Mouse (Mus musculus) embryonic facial prominence, embryonic 12.5 days (tissue): ENCODE results near the gene Egln1. TPM values are rescaled to one million over a fixed set of nuclear protein-coding genes. Genes with fewer than 3 reads are reported as not detected.

Source experiments
- ATAC-seq: fragments of 200-750 bp; cut with Nextera tagmentation; 2 replicates; pipeline ENCODE4 v1.8.0; 2017; ENCODE audit not compliant: insufficient number of reproducible peaks, insufficient read depth, low FRiP score, low TSS enrichment
- H3K27ac ChIP-seq: fragments of 300-500 bp; sonication (generic); 2 replicates; pipeline ENCODE4 v1.5.1; 2016; ENCODE audit warnings: mild to moderate bottlenecking
- H3K27me3 ChIP-seq: fragments of 300-500 bp; sonication (generic); 2 replicates; pipeline ENCODE4 v1.6.1; 2016; ENCODE audit warnings: mild to moderate bottlenecking, moderate library complexity
- H3K36me3 ChIP-seq: fragments of 300-500 bp; sonication (generic); 2 replicates; pipeline ENCODE4 v1.6.1; 2016; ENCODE audit warnings: mild to moderate bottlenecking
- H3K4me1 ChIP-seq: fragments of 300-500 bp; sonication (generic); 2 replicates; pipeline ENCODE4 v1.6.1; 2016
- H3K4me2 ChIP-seq: fragments of 300-500 bp; sonication (generic); replicated peaks from 2 replicates; pipeline ENCODE4 v1.6.1; 2016; ENCODE audit warnings: mild to moderate bottlenecking, moderate library complexity
- H3K4me3 ChIP-seq: fragments of 300-500 bp; sonication (generic); 2 replicates; pipeline ENCODE4 v1.5.1; 2016; ENCODE audit warnings: mild to moderate bottlenecking
- H3K9ac ChIP-seq: fragments of 300-500 bp; sonication (generic); 2 replicates; pipeline ENCODE4 v1.6.1; 2016; ENCODE audit warnings: mild to moderate bottlenecking, moderate library complexity
- H3K9me3 ChIP-seq: fragments of 300-500 bp; sonication (generic); 2 replicates; pipeline ENCODE4 v1.6.1; 2016; ENCODE audit warnings: mild to moderate bottlenecking, moderate library complexity
- WGBS: fragments of 180-500 bp; shearing (Covaris S2); methylation state at CpG from one replicate; pipeline ENCODE4 v1.1.7; 2016; 5-methylcytosine and 5-hydroxymethylcytosine counted together
- polyA plus RNA-seq: library from polyadenylated mRNA; unstranded; fragments of >200 nt; fragmentation: Nextera tagmentation; extraction: Ambion mirVana; gene quantifications from 2 replicates; pipeline ENCODE4 v1.2.1, GENCODE M21; 2016

Egln1 gene
- polyA plus RNA-seq, 1 experiment from 2014 or later: 15.6 TPM

DNA sequence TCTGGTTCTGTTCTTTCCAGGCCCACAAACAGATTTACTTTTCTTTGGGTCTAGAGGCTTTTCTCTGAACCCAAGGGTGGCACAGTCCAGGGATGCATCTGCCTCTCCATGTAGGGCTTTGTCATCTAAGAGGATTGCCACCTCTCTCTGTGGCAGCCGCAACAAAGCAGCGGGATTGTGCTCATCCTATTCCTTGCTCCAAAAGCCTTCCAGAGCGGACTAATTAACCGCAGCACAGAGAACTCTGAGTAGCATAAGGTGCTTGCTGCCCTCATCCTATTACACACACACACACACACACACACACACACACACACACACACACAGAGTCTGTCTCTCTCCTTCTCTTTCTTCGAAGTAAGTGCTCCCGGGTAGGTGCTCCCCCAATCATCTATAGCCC is 5.3 kb downstream of the Egln1 start:
- 97% methylated on average over 6 of the region's 6 CpGs for WGBS
- Histone ChIP-seq H3K36me3 (peaks cover 25% of the 10 kb centered on the region), H3K9me3 (no peaks in the 10 kb centered on the region), H3K9ac (no peak overlapping the region), H3K4me3 (no peak overlapping the region), H3K27me3 (no peaks in the 10 kb centered on the region), H3K27ac (no peak overlapping the region), H3K4me2 (no peak overlapping the region), H3K4me1 (peaks cover 23% of the 10 kb centered on the region)
- ATAC-seq: no peak

DNA sequence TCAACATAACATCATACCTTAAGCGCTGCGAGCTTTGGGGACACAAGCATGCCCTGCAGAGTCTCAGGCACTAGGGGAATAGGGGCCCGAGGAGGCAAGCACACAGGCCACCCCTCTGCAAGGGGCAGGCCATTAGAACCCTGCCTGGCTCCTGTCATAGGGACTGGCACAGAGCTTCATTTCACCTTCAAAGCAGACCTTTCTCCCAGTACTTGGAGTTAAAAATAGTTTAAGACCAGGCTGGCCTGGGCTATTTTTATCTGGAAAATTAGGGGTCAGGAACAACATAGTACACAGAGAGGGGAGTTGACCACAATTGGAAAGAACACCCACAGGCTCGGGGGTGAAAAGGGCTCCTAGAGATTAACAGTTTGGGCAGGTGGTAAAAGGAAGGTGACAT is 11.8 kb downstream of the Egln1 start:
- peaks cover 23% of the 10 kb centered on the region for H3K36me3 ChIP-seq
- 87% methylated on average over 4 of the region's 4 CpGs for WGBS
- no peak for ATAC-seq
- no peak overlapping the region for H3K27ac ChIP-seq
- no peaks in the 10 kb centered on the region for H3K9me3 ChIP-seq
- no peak overlapping the region for H3K4me2 ChIP-seq
- no peaks in the 10 kb centered on the region for H3K4me1 ChIP-seq
- H3K9ac ChIP-seq: no peak overlapping the region
- no peaks in the 10 kb centered on the region for H3K27me3 ChIP-seq
- no peak overlapping the region for H3K4me3 ChIP-seq

DNA sequence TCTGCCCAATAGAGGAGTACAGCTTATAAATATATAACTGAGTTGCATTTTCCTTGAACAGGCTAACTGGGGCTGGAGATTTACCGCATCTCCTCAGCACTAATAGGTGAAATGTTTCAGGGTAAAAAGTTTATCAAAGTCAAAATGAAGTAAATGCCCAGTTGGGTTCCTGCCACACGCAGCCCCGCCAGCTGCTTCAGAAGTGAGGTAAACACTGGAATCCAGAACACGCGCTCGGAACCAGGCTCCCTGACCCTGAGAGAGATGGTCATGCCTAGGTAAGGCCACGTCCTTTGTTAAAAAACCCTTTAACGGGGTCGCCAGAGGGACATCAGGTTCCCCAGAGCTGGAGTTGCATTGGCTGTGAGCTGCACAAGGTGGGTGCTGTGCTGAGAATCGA is 12.4 kb downstream of the Egln1 start:
- Histone ChIP-seq H3K4me1 (no peaks in the 10 kb centered on the region), H3K36me3 (peaks cover 21% of the 10 kb centered on the region), H3K9ac (no peak overlapping the region), H3K27ac (no peak overlapping the region), H3K27me3 (no peaks in the 10 kb centered on the region), H3K4me2 (no peak overlapping the region), H3K4me3 (no peak overlapping the region), H3K9me3 (no peaks in the 10 kb centered on the region)
- no peak for ATAC-seq
- 95% methylated on average over 10 of the region's 10 CpGs for WGBS

DNA sequence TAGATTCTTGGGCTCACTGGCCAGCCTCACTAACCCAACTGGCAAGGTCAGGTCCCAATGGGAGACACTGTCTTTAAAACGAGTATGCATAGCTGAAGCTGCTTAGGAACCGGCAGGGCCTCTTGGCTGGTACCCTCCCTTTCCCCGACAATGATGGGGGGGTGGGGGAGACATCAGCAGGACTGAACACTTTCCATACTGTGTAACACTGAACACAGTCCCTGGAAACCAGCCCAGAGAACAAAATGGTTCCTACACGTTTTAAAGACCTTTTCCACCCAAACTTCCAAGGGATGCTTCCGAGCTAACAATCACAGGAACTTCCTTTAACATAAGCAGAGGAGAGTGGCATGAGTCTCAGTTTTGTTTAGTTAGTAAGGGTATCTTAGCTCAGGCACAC is 14.0 kb downstream of the Egln1 start:
- Histone ChIP-seq H3K27ac (no peak overlapping the region), H3K9me3 (no peaks in the 10 kb centered on the region)

DNA sequence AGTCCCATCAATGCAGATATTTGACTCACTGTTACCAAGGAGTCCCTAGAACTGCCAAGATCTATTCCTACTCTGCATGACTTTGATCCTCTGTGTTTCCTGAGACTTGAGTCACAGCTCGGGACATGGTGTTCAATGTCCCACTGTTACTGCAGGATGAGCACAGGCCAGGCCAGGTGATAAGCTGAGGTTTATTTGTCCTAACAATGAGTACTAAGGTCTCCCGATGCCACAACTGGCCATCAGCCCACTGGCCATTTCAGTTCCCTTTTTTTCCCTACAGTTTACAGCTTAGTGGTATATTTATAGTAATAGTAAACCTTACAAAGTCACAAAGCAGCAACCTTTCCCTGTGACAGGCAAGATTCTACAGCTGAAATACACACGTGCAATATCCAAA is 16.7 kb downstream of the Egln1 start:
- no peak for ATAC-seq
- H3K27ac ChIP-seq: no peak overlapping the region
- H3K27me3 ChIP-seq: no peaks in the 10 kb centered on the region
- no peak overlapping the region for H3K9ac ChIP-seq
- no peaks in the 10 kb centered on the region for H3K9me3 ChIP-seq
- 90% methylated on average over 3 of the region's 3 CpGs for WGBS
- no peaks in the 10 kb centered on the region for H3K36me3 ChIP-seq
- H3K4me3 ChIP-seq: no peak overlapping the region
- no peak overlapping the region for H3K4me2 ChIP-seq
- no peaks in the 10 kb centered on the region for H3K4me1 ChIP-seq

More for the DNA sequence above, 14.0 kb downstream of the Egln1 start:
- no peak overlapping the region for H3K4me3 ChIP-seq
- H3K36me3 ChIP-seq: peaks cover 11% of the 10 kb centered on the region
- no peaks in the 10 kb centered on the region for H3K4me1 ChIP-seq
- H3K9ac ChIP-seq: no peak overlapping the region
- 82% methylated on average over 5 of the region's 5 CpGs for WGBS
- H3K27me3 ChIP-seq: no peaks in the 10 kb centered on the region
- no peak for ATAC-seq
- H3K4me2 ChIP-seq: no peak overlapping the region

DNA sequence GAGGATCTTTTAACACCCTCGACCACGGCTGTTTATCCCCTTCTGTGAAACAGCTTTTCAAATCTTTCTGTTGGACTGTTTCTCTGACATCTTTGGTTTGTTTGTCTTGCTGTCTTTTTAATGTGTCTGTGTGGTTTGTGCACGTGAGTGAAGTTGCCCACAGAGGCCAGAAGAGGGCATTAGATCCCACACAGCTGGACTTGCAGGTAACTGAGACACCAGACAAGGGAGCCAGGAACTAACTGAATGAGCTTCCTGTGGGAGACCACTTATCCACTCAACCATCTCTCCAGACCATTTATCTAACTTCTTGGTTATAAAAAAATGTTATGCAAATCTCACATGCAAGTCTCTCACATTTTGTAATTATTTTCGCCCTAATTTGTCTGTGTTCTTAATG is 18.5 kb downstream of the Egln1 start:
- 82% methylated on average over 4 of the region's 4 CpGs for WGBS
- no peak overlapping the region for H3K4me2 ChIP-seq
- no peak overlapping the region for H3K4me3 ChIP-seq
- H3K4me1 ChIP-seq: no peaks in the 10 kb centered on the region
- H3K36me3 ChIP-seq: no peaks in the 10 kb centered on the region
- H3K27ac ChIP-seq: no peak overlapping the region
- ATAC-seq: no peak
- H3K9ac ChIP-seq: no peak overlapping the region
- H3K27me3 ChIP-seq: no peaks in the 10 kb centered on the region
- H3K9me3 ChIP-seq: no peaks in the 10 kb centered on the region

DNA sequence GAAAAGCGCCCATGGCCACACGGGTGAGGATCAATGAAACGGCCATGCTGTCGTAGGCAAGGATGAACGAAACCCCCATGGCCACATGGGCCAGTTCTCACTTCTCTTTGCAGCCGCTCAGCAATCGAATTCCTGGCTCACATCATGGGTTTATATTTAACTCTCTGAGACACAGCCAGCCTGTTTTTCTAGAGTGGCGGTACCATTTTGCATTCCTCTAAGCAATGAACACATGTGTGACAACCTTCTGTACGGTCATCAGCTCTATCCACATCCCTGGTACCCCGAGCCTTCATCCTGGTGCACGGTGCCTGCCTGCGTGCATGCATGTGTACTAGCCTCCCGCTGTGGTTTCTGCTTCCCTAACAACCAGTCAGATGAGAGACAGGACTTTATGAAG is 19.0 kb downstream of the Egln1 start:
- no peaks in the 10 kb centered on the region for H3K27me3 ChIP-seq
- no peak overlapping the region for H3K27ac ChIP-seq
- H3K9ac ChIP-seq: no peak overlapping the region
- no peak overlapping the region for H3K4me2 ChIP-seq
- WGBS: 95% methylated on average over 13 of the region's 13 CpGs
- no peak for ATAC-seq
- no peaks in the 10 kb centered on the region for H3K9me3 ChIP-seq
- no peak overlapping the region for H3K4me3 ChIP-seq
- H3K4me1 ChIP-seq: no peaks in the 10 kb centered on the region
- H3K36me3 ChIP-seq: no peaks in the 10 kb centered on the region

DNA sequence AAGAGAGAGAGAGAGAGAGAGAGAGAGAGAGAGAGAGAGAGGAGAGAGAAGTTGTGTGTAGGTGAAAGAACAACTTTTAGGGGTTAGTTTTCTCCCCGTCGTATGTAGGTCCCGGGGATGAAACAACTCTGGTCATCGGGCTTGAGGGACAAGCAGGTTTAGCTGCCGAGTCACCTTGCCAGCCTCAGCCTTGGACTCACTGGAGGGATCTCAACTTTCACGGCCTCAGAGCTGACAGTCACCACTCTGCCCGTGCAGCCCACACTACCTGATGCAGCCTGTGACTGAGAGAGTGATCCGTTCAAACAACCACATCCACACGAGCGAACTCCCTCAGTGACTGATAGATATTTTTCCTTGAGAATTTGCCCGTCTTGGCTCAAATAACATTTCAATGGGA is 20.1 kb downstream of the Egln1 start:
- no peak overlapping the region for H3K4me2 ChIP-seq
- no peak for ATAC-seq

DNA sequence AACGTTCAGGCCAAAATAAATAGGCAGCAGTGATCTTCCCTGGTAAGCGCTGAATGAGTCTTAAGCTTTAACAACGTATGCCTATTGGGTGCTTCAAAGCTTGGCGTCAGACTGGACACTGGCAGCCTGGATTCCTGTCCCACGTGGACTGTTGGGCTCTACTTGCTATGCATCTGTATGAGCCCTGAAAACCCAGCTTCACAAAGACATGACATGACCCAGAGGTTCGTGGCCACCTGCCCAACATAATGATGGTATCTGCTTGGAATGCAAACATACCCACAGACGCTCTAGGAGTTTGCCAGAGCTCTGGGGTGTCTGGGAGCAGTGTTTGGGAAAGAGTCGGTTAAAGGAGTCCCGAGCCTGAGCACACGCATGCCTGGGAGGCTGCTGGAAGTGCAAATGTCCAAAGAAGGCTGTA is 22.8 kb downstream of the Egln1 start:
- Histone ChIP-seq H3K4me2 (no peak overlapping the region), H3K4me1 (0 out of 2 replicates have a peak, but pooled peaks cover 4% of the 10 kb centered on the region), H3K9me3 (no peaks in the 10 kb centered on the region), H3K27ac (no peak overlapping the region), H3K9ac (no peak overlapping the region), H3K27me3 (no peaks in the 10 kb centered on the region), H3K4me3 (no peak overlapping the region), H3K36me3 (no peaks in the 10 kb centered on the region)
- no peak for ATAC-seq
- whole genome bisulfite sequencing: 79% methylated on average over 10 of the region's 10 CpGs

More for the DNA sequence above, 20.1 kb downstream of the Egln1 start:
- Histone ChIP-seq H3K27me3 (no peaks in the 10 kb centered on the region), H3K9ac (no peak overlapping the region), H3K9me3 (no peaks in the 10 kb centered on the region), H3K4me1 (no peaks in the 10 kb centered on the region), H3K27ac (no peak overlapping the region), H3K36me3 (no peaks in the 10 kb centered on the region), H3K4me3 (no peak overlapping the region)
- WGBS: 79% methylated on average over 11 of the region's 11 CpGs

DNA sequence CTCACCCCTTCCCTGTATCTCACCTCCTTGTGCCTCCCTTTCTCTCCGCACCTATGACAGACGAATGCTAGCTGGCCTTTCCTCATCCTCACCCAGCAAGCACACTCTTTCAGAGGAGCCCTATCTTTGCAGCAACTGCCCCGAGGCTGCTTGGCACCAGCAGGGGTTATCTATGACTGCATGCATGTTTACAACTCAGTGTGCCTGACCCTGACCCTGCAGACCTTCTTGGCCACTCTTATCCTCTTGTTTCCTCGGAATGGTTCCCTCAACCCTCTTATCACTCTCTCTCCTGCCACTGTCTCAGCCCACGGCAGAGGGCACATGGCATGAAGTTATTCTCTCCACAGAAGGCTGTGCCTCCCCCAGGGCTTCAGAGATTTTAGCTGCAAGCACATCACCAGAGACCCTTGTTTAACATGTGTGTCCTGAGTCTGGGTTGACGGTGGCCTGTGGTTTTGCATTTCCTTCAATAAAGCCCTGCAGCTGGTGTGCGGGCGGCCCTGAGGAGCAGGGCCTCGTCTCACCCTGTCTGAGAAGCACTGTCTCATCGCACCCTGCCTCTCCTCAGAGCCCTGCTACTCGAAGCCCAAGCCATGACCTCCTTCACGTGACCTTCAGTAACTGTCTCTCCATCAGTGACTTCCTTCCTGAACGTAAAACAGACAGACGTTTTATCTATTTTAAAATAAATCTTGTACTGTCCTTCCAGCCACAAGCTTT is 23.4 kb downstream of the Egln1 start:
- Histone ChIP-seq H3K4me3 (no peak overlapping the region), H3K4me2 (no peak overlapping the region), H3K36me3 (no peaks in the 10 kb centered on the region), H3K4me1 (0 out of 2 replicates have a peak, but pooled peaks cover 4% of the 10 kb centered on the region), H3K27me3 (no peaks in the 10 kb centered on the region), H3K27ac (no peak overlapping the region), H3K9me3 (no peaks in the 10 kb centered on the region), H3K9ac (no peak overlapping the region)
- 79% methylated on average over 14 of the region's 14 CpGs for WGBS
- no peak for ATAC-seq

DNA sequence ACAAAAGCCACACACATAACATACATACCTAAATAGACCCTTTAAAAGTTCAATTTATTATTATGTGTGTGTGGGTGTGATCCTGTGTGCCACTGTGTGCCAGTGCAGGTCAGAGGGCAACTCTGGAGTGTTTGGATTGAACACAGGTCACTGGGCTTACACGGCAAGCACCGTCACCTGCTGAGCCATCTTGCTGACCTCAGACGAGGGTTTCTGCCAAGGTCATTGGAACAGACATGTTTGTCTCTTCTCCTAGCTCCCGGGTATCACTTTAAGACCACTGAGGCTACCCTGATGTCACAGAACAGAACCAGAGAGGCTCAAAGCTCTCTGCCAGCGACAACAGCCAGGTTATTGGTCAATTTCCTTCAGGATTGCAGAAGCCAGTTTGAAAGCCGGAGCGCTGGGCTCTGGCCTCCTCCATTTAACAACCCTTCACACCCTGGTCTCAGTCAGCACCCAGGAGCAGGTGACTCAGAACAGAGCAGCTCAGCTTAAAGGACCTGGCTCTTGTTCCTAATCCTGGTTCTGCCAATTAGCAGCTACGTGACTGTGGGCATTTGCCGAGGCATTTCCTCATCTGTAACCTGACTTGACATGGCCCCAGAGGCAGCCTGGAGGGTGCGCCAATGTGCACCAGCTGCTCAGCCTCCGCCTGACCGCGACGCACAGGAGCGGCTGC is 25.0 kb downstream of the Egln1 start:
- Histone ChIP-seq H3K27ac (no peak overlapping the region), H3K36me3 (no peaks in the 10 kb centered on the region), H3K4me1 (peaks cover 6% of the 10 kb centered on the region; the same call in 1 of the 2 replicates), H3K4me3 (no peak overlapping the region), H3K9ac (no peak overlapping the region), H3K4me2 (no peak overlapping the region), H3K9me3 (no peaks in the 10 kb centered on the region), H3K27me3 (no peaks in the 10 kb centered on the region)
- WGBS: 88% methylated on average over 15 of the region's 15 CpGs
- ATAC-seq: no peak

DNA sequence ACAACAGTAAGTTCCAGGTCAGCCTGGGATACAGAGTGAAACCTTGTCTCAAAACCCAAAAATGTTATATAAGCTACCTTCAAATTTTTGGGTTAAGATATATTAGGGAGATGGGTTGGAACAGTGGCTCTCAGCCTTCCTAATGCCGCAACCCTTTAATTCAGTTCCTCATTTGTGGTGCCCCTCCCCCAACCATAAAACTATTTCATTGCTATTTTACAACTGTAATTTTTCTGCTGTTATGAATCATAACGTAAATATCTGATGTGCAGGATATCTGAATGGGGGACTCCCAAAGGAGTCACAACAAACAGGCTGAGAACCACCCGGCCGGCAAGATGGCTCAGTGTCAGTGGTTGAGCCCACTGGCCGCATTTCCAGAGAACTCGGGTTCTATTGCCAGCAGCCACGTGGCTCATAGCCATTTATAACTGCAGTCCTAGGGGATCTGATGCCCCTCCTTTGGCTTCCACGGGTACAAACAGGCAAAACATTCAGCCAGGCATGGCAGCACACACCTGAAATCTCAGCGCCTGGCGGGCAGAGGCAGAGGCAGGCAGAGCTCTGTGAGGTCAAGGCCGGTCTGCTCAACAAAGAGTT is 26.5 kb downstream of the Egln1 start:
- no peaks in the 10 kb centered on the region for H3K36me3 ChIP-seq
- no peak overlapping the region for H3K9ac ChIP-seq
- H3K27ac ChIP-seq: no peak overlapping the region
- H3K4me3 ChIP-seq: no peak overlapping the region
- H3K9me3 ChIP-seq: no peaks in the 10 kb centered on the region
- ATAC-seq: no peak
- H3K4me1 ChIP-seq: peaks cover 6% of the 10 kb centered on the region; the same call in 1 of the 2 replicates
- H3K27me3 ChIP-seq: no peaks in the 10 kb centered on the region
- no peak overlapping the region for H3K4me2 ChIP-seq
- 89% methylated on average over 11 of the region's 11 CpGs for WGBS
